Mouse (Mus musculus) forebrain, embryonic 13.5 days (tissue): Measurements from ENCODE around the gene A530084C06Rik. TPM values are rescaled to one million over a fixed set of nuclear protein-coding genes. Genes with fewer than 3 reads are reported as not detected.

Experiments used
- ATAC-seq: fragments of 200-750 bp; cut with Nextera tagmentation; 2 replicates; pipeline ENCODE4 v1.8.0; 2017
- H3K27ac ChIP-seq: fragments of 300-500 bp; sonication (generic); 2 replicates; pipeline ENCODE4 v1.5.1; 2015; ENCODE audit warnings: inconsistent platforms, mild to moderate bottlenecking, moderate library complexity
- H3K27me3 ChIP-seq: fragments of 300-500 bp; sonication (generic); 2 replicates; pipeline ENCODE4 v1.6.1; 2015; ENCODE audit warnings: mild to moderate bottlenecking, inconsistent platforms
- H3K36me3 ChIP-seq: fragments of 300-500 bp; sonication (generic); 2 replicates; pipeline ENCODE4 v1.6.1; 2015; ENCODE audit warnings: mild to moderate bottlenecking, inconsistent platforms; ENCODE audit not compliant: poor library complexity, severe bottlenecking
- H3K4me1 ChIP-seq: fragments of 300-500 bp; sonication (generic); 2 replicates; pipeline ENCODE4 v1.6.1; 2015; ENCODE audit warnings: inconsistent platforms
- H3K4me2 ChIP-seq: fragments of 300-500 bp; sonication (generic); 2 replicates; pipeline ENCODE4 v1.6.1; 2015; ENCODE audit warnings: inconsistent platforms, mild to moderate bottlenecking, moderate library complexity
- H3K4me3 ChIP-seq: fragments of 300-500 bp; sonication (generic); 2 replicates; pipeline ENCODE4 v1.5.1; 2015; ENCODE audit warnings: mild to moderate bottlenecking, inconsistent platforms
- H3K9ac ChIP-seq: fragments of 300-500 bp; sonication (generic); 2 replicates; pipeline ENCODE4 v1.6.1; 2015; ENCODE audit warnings: mild to moderate bottlenecking, inconsistent platforms
- H3K9me3 ChIP-seq: fragments of 300-500 bp; sonication (generic); replicated peaks from 2 replicates; pipeline ENCODE4 v1.6.1; 2016; ENCODE audit warnings: inconsistent platforms
- WGBS: fragments of 180-500 bp; shearing (Covaris S2); methylation state at CpG from one replicate; pipeline ENCODE4 v1.1.7; 2015; 5-methylcytosine and 5-hydroxymethylcytosine counted together
- polyA plus RNA-seq: library from polyadenylated mRNA; unstranded; fragments of >200 nt; fragmentation: Nextera tagmentation; extraction: Ambion mirVana; gene quantifications from 2 replicates; pipeline ENCODE4 v1.2.1, GENCODE M21; 2015

The A530084C06Rik gene
- polyA plus RNA-seq, 1 experiment from 2014 or later: not detected

GRCm38 (mm10) chr13:31531186-31531585 lies 27.9 kb downstream of the A530084C06Rik start:
- H3K9me3 ChIP-seq: no peaks in the 10 kb centered on the region
- no peaks in the 10 kb centered on the region for H3K27me3 ChIP-seq
- H3K4me2 ChIP-seq: no peak overlapping the region
- 87% methylated on average over 5 of the region's 5 CpGs for WGBS
- H3K36me3 ChIP-seq: no peaks in the 10 kb centered on the region
- ATAC-seq: no peak
- no peak overlapping the region for H3K4me3 ChIP-seq
- H3K9ac ChIP-seq: no peak overlapping the region
- H3K27ac ChIP-seq: no peak overlapping the region
- H3K4me1 ChIP-seq: no peaks in the 10 kb centered on the region

- no peaks in the 10 kb centered on the region for H3K9me3 ChIP-seq
- no peak overlapping the region for H3K27ac ChIP-seq
- no peaks in the 10 kb centered on the region for H3K4me1 ChIP-seq
- H3K4me3 ChIP-seq: no peak overlapping the region
- H3K36me3 ChIP-seq: no peaks in the 10 kb centered on the region
- WGBS: 84% methylated on average over 4 of the region's 4 CpGs
- ATAC-seq: no peak
- H3K9ac ChIP-seq: no peak overlapping the region
- H3K27me3 ChIP-seq: no peaks in the 10 kb centered on the region
- H3K4me2 ChIP-seq: no peak overlapping the region
Observed at GRCm38 (mm10) chr13:31524976-31525375, 34.2 kb downstream of the A530084C06Rik start.

- Histone ChIP-seq H3K9me3 (no peaks in the 10 kb centered on the region), H3K4me1 (no peaks in the 10 kb centered on the region), H3K36me3 (no peaks in the 10 kb centered on the region), H3K27me3 (no peaks in the 10 kb centered on the region), H3K27ac (no peak overlapping the region), H3K4me3 (no peak overlapping the region), H3K4me2 (no peak overlapping the region), H3K9ac (no peak overlapping the region)
- WGBS: 95% methylated on average over 9 of the region's 9 CpGs
- ATAC-seq: no peak
Observed at GRCm38 (mm10) chr13:31518971-31519370, 40.2 kb downstream of the A530084C06Rik start.

GRCm38 (mm10) chr13:31518411-31518886 lies 40.7 kb downstream of the A530084C06Rik start:
- Histone ChIP-seq H3K27me3 (no peaks in the 10 kb centered on the region), H3K9ac (no peak overlapping the region), H3K27ac (no peak overlapping the region), H3K4me3 (no peak overlapping the region), H3K9me3 (no peaks in the 10 kb centered on the region), H3K4me1 (no peaks in the 10 kb centered on the region), H3K36me3 (no peaks in the 10 kb centered on the region), H3K4me2 (no peak overlapping the region)
- 71% methylated on average over 10 of the region's 10 CpGs for WGBS
- no peak for ATAC-seq

GRCm38 (mm10) chr13:31515261-31515660 lies 43.9 kb downstream of the A530084C06Rik start:
- H3K36me3 ChIP-seq: no peaks in the 10 kb centered on the region
- H3K4me3 ChIP-seq: no peak overlapping the region
- ATAC-seq: no peak
- 95% methylated on average over 7 of the region's 7 CpGs for WGBS
- H3K4me1 ChIP-seq: no peaks in the 10 kb centered on the region
- H3K27me3 ChIP-seq: no peaks in the 10 kb centered on the region
- H3K27ac ChIP-seq: no peak overlapping the region
- H3K4me2 ChIP-seq: no peak overlapping the region
- H3K9ac ChIP-seq: no peak overlapping the region
- H3K9me3 ChIP-seq: no peaks in the 10 kb centered on the region

GRCm38 (mm10) chr13:31506494-31507167 lies 52.5 kb downstream of the A530084C06Rik start:
- Histone ChIP-seq H3K27ac (no peak overlapping the region), H3K27me3 (no peaks in the 10 kb centered on the region), H3K4me1 (no peaks in the 10 kb centered on the region), H3K36me3 (no peaks in the 10 kb centered on the region), H3K4me2 (no peak overlapping the region), H3K4me3 (no peak overlapping the region), H3K9ac (no peak overlapping the region), H3K9me3 (no peaks in the 10 kb centered on the region)
- 85% methylated on average over 8 of the region's 8 CpGs for WGBS
- ATAC-seq: no peak

Other genes starting within 250 kb of the A530084C06Rik start
- 1.2 and 1.5 TPM in 2 replicates for gene Foxq1, start 3.2 kb downstream of the A530084C06Rik start, polyA plus RNA-seq
- 2.9 and 3.4 TPM in 2 replicates for gene Foxf2, start 66.5 kb upstream of the A530084C06Rik start, polyA plus RNA-seq
- gene Foxc1, start 247.3 kb upstream of the A530084C06Rik start, polyA plus RNA-seq: 0.65 and 1.1 TPM in 2 replicates